ENCODE assay signal across 10 mouse cellular contexts in the genomic region with DNA sequence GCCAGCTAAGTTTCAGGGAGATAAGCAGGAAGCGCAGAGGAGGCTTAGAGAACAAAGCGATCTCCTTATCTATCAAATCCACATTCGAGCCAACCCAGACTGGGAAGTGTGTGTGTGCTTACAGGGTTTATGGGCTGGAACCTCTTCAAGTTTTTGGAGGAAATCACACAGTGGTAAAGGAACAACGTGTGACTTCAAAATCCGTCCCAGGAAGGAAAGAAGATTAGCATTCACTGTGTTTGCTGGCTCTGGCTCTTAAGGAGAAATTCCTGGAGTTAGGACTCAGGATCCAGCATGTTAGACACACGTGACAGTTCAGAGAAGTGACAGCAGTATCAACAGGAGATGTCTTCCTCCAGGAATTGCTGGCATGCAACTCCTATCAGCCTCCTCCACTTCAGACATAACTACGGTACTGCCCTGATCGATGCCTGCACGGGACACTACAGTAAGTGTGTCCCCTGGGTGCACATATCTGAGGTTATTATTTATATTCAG.
DNase-seq lines count a peak whose midpoint lies in the region; ATAC-seq lines count a peak whose summit lies in the region.
"Had no signal": no experiment of that assay in that cellular context is flagged by ENCODE, and none has a peak within 500 bp of the region (broad histone marks: within the 10 kb centered on the region; RNA-seq: fewer than 3 reads in every experiment).

No protein-coding gene starts in this region.

- H3K36me3 ChIP-seq in heart, embryonic 11.5 days (ENCODE audit: control insufficient read depth, insufficient read depth, low read length): no peaks in the 10 kb centered on the region
- H3K36me3 ChIP-seq in lung, embryonic 15.5 days: no peaks in the 10 kb centered on the region

- H3K27me3 ChIP-seq in heart, embryonic 11.5 days (ENCODE audit: control insufficient read depth, insufficient read depth, low read length): no peaks in the 10 kb centered on the region
- H3K27me3 ChIP-seq in lung, embryonic 15.5 days: no peaks in the 10 kb centered on the region

- H3K4me3 ChIP-seq in heart, embryonic 11.5 days (ENCODE audit: low read depth, low read length): no peak overlapping the region
- H3K4me3 ChIP-seq in lung, embryonic 15.5 days: no peak overlapping the region

- peak; percentile 37 for DNase-seq in heart, adult 8-10 months (ENCODE audit: low spot score)
- DNase-seq in heart, postnatal 25 days (ENCODE audit: low spot score): no peak
- peak; percentile 75 for DNase-seq in MEL-GATA-1-ER (ENCODE audit: extremely low read depth, low read depth)
- no peak for DNase-seq in adipocyte (ENCODE audit: low spot score)
- no peak for DNase-seq in adrenal gland, adult 18-20 months (ENCODE audit: low spot score in 2 of 2)
- no peak for DNase-seq in spleen, adult 18-20 months
- DNase-seq: kidney, adult 11 months; right cerebral cortex, adult 18-20 months had no signal

- no peak overlapping the region for H3K27ac ChIP-seq in heart, embryonic 11.5 days (ENCODE audit: low read depth, low read length)
- no peak overlapping the region for H3K27ac ChIP-seq in lung, embryonic 15.5 days

- 9% methylated on average over 9 of the region's 9 CpGs for WGBS in heart, embryonic 11.5 days (ENCODE audit: insufficient replicate concordance)
- WGBS in lung, embryonic 15.5 days: 16% methylated on average over 9 of the region's 9 CpGs

- no peak for ATAC-seq in heart, embryonic 11.5 days (replicated peaks; ENCODE audit: insufficient number of reproducible peaks, low FRiP score, low TSS enrichment)
- ATAC-seq in lung, embryonic 15.5 days (ENCODE audit: borderline replicate concordance, extremely low read depth, low FRiP score, low TSS enrichment): peak; percentile 59; the same call in 1 of the 2 replicates

- peak overlapping the region; percentile 39; the same call in 1 of the 2 replicates for H3K9ac ChIP-seq in heart, embryonic 11.5 days (ENCODE audit: low read depth, low read length)
- no peak overlapping the region for H3K9ac ChIP-seq in lung, embryonic 15.5 days

- no peaks in the 10 kb centered on the region for H3K9me3 ChIP-seq in heart, embryonic 11.5 days (replicated peaks; ENCODE audit: control insufficient read depth, low read length)
- no peaks in the 10 kb centered on the region for H3K9me3 ChIP-seq in lung, embryonic 15.5 days

- H3K4me2 ChIP-seq in heart, embryonic 11.5 days: peak overlapping the region; percentile 44
- H3K4me2 ChIP-seq in lung, embryonic 15.5 days: no peak overlapping the region

- intact Hi-C loops in heart, postnatal 25 days (cut with DNase I): no loop called here

- H3K4me1 ChIP-seq in heart, embryonic 11.5 days (ENCODE audit: control insufficient read depth, insufficient read depth, low read length): peaks cover 14% of the 10 kb centered on the region
- peaks cover 14% of the 10 kb centered on the region for H3K4me1 ChIP-seq in lung, embryonic 15.5 days

Comparison
In these comparisons a context has a peak if more than half of its experiments do, and no peak if none do; other contexts are left out.
1. DNase-seq: peak in heart, adult 8-10 months (single experiment) and MEL-GATA-1-ER (single experiment); none in heart, postnatal 25 days (single experiment), adipocyte (single experiment), adrenal gland, adult 18-20 months (0 of 2) and spleen, adult 18-20 months (0 of 2).